Mouse (Mus musculus) hindbrain, embryonic 10.5 days (tissue): ENCODE results near the gene Med21. TPM values are rescaled to one million over a fixed set of nuclear protein-coding genes. Genes with fewer than 3 reads are reported as not detected.
A peak's percentile ranks its signal among the peaks of the same experiment; 100 is the strongest.

Source experiments
- DNase-seq: peaks from one replicate; pipeline ENCODE4 v3.0.0-alpha.2; 2017; ENCODE audit warnings: low spot score
- H3K27ac ChIP-seq: fragments of 300-500 bp; sonication (generic); 2 replicates; pipeline ENCODE4 v1.5.1; 2016; ENCODE audit warnings: mild to moderate bottlenecking, moderate library complexity
- H3K27me3 ChIP-seq: fragments of 300-500 bp; sonication (generic); 2 replicates; pipeline ENCODE4 v1.6.1; 2016; ENCODE audit warnings: mild to moderate bottlenecking; ENCODE audit not compliant: poor library complexity, insufficient read depth, severe bottlenecking
- H3K36me3 ChIP-seq: fragments of 300-500 bp; sonication (generic); 2 replicates; pipeline ENCODE4 v1.6.1; 2016; ENCODE audit warnings: mild to moderate bottlenecking, moderate library complexity
- H3K4me1 ChIP-seq: fragments of 300-500 bp; sonication (generic); replicated peaks from 2 replicates; pipeline ENCODE4 v1.6.1; 2016; ENCODE audit warnings: mild to moderate bottlenecking
- H3K4me3 ChIP-seq: fragments of 300-500 bp; sonication (generic); 2 replicates; pipeline ENCODE4 v1.5.1; 2016; ENCODE audit warnings: mild to moderate bottlenecking, moderate library complexity
- H3K9me3 ChIP-seq: fragments of 300-500 bp; sonication (generic); 2 replicates; pipeline ENCODE4 v1.6.1; 2016; ENCODE audit warnings: mild to moderate bottlenecking, moderate library complexity
- WGBS: fragments of 180-500 bp; shearing (Covaris S2); methylation state at CpG from one replicate; pipeline ENCODE4 v1.1.7; 2016; 5-methylcytosine and 5-hydroxymethylcytosine counted together
- polyA plus RNA-seq: library from polyadenylated mRNA; unstranded; fragments of >200 nt; fragmentation: Nextera tagmentation; extraction: Ambion mirVana; gene quantifications from 2 replicates; pipeline ENCODE4 v1.2.1, GENCODE M21; 2016

Gene Med21
- polyA plus RNA-seq, 1 experiment from 2014 or later, result 132 TPM

- Histone ChIP-seq H3K4me3 (no peak overlapping the region), H3K27ac (no peak overlapping the region), H3K27me3 (no peaks in the 10 kb centered on the region), H3K9me3 (no peaks in the 10 kb centered on the region), H3K4me1 (peaks cover 27% of the 10 kb centered on the region), H3K36me3 (no peaks in the 10 kb centered on the region)
- WGBS, result 95% methylated on average over 4 of the region's 4 CpGs
- DNase-seq, result no peak
Observed at GRCm38 (mm10) chr6:146630961-146631360, 11.4 kb upstream of the Med21 start.

GRCm38 (mm10) chr6:146631847-146632246 is 10.5 kb upstream of the Med21 start:
- Histone ChIP-seq H3K9me3 (no peaks in the 10 kb centered on the region), H3K36me3 (no peaks in the 10 kb centered on the region), H3K27me3 (no peaks in the 10 kb centered on the region), H3K27ac (no peak overlapping the region), H3K4me3 (no peak overlapping the region), H3K4me1 (peaks cover 27% of the 10 kb centered on the region)
- DNase-seq, result no peak
- 77% methylated on average over 8 of the region's 8 CpGs for WGBS

GRCm38 (mm10) chr6:146632403-146632802 is 9.9 kb upstream of the Med21 start:
- H3K4me3 ChIP-seq, result no peak overlapping the region
- 89% methylated on average over 9 of the region's 9 CpGs for WGBS
- no peaks in the 10 kb centered on the region for H3K9me3 ChIP-seq
- H3K36me3 ChIP-seq, result no peaks in the 10 kb centered on the region
- no peak overlapping the region for H3K27ac ChIP-seq
- H3K4me1 ChIP-seq, result peaks cover 27% of the 10 kb centered on the region
- no peaks in the 10 kb centered on the region for H3K27me3 ChIP-seq
- DNase-seq, result no peak

- H3K4me3 ChIP-seq, result peak overlapping the region; percentile 78
- H3K27ac ChIP-seq, result peak overlapping the region; percentile 94; the same call in 1 of the 2 replicates
- peaks cover 25% of the 10 kb centered on the region for H3K4me1 ChIP-seq
- peak; percentile 10 for DNase-seq
- 50% methylated on average over 8 of the region's 8 CpGs for WGBS
- no peaks in the 10 kb centered on the region for H3K27me3 ChIP-seq
- no peaks in the 10 kb centered on the region for H3K9me3 ChIP-seq
- no peaks in the 10 kb centered on the region for H3K36me3 ChIP-seq
Observed at GRCm38 (mm10) chr6:146633097-146633496, 9.2 kb upstream of the Med21 start.

- no peak for DNase-seq
- H3K9me3 ChIP-seq, result no peaks in the 10 kb centered on the region
- H3K4me3 ChIP-seq, result peak overlapping the region; percentile 78
- 14% methylated on average over 14 of the region's 14 CpGs for WGBS
- H3K36me3 ChIP-seq, result no peaks in the 10 kb centered on the region
- peak overlapping the region; percentile 94 for H3K27ac ChIP-seq
- H3K27me3 ChIP-seq, result no peaks in the 10 kb centered on the region
- H3K4me1 ChIP-seq, result peaks cover 21% of the 10 kb centered on the region
Observed at GRCm38 (mm10) chr6:146633629-146634014, 8.7 kb upstream of the Med21 start.

- H3K9me3 ChIP-seq, result no peaks in the 10 kb centered on the region
- no peaks in the 10 kb centered on the region for H3K27me3 ChIP-seq
- H3K4me3 ChIP-seq, result peak overlapping the region; percentile 78
- peak overlapping the region; percentile 94 for H3K27ac ChIP-seq
- no peaks in the 10 kb centered on the region for H3K36me3 ChIP-seq
- under 1% methylated on average over 82 of the region's 82 CpGs for WGBS
- H3K4me1 ChIP-seq, result peaks cover 21% of the 10 kb centered on the region
- peak; percentile 80 for DNase-seq
Observed at GRCm38 (mm10) chr6:146634015-146634722, 8.2 kb upstream of the Med21 start.

GRCm38 (mm10) chr6:146634759-146635606 is 7.4 kb upstream of the Med21 start:
- peaks cover 21% of the 10 kb centered on the region for H3K4me1 ChIP-seq
- WGBS, result 65% methylated on average over 4 of the region's 4 CpGs
- no peaks in the 10 kb centered on the region for H3K27me3 ChIP-seq
- peak overlapping the region; percentile 78 for H3K4me3 ChIP-seq
- H3K9me3 ChIP-seq, result no peaks in the 10 kb centered on the region
- H3K36me3 ChIP-seq, result no peaks in the 10 kb centered on the region
- no peak for DNase-seq
- H3K27ac ChIP-seq, result peak overlapping the region; percentile 94; the same call in 1 of the 2 replicates

- Histone ChIP-seq H3K27me3 (no peaks in the 10 kb centered on the region), H3K4me1 (peaks cover 21% of the 10 kb centered on the region), H3K9me3 (no peaks in the 10 kb centered on the region), H3K4me3 (no peak overlapping the region), H3K27ac (no peak overlapping the region), H3K36me3 (no peaks in the 10 kb centered on the region)
- WGBS, result 89% methylated on average over 5 of the region's 5 CpGs
- no peak for DNase-seq
Observed at GRCm38 (mm10) chr6:146636482-146636881, 5.9 kb upstream of the Med21 start.

- Histone ChIP-seq H3K4me3 (no peak overlapping the region), H3K9me3 (no peaks in the 10 kb centered on the region), H3K36me3 (no peaks in the 10 kb centered on the region), H3K27me3 (no peaks in the 10 kb centered on the region), H3K4me1 (peaks cover 13% of the 10 kb centered on the region), H3K27ac (no peak overlapping the region)
- 93% methylated on average over 7 of the region's 7 CpGs for WGBS
- DNase-seq, result no peak
Observed at GRCm38 (mm10) chr6:146640068-146640965, 2.0 kb upstream of the Med21 start.

GRCm38 (mm10) chr6:146640991-146641390 is 1.4 kb upstream of the Med21 start:
- H3K9me3 ChIP-seq, result no peaks in the 10 kb centered on the region
- no peaks in the 10 kb centered on the region for H3K27me3 ChIP-seq
- H3K27ac ChIP-seq, result no peak overlapping the region
- peaks cover 13% of the 10 kb centered on the region for H3K4me1 ChIP-seq
- H3K4me3 ChIP-seq, result no peak overlapping the region
- WGBS, result 89% methylated on average over 6 of the region's 6 CpGs
- no peak for DNase-seq
- no peaks in the 10 kb centered on the region for H3K36me3 ChIP-seq

- whole genome bisulfite sequencing, result 69% methylated on average over 11 of the region's 11 CpGs
Observed at GRCm38 (mm10) chr6:146641621-146642210, 631 bp upstream of the Med21 start.

GRCm38 (mm10) chr6:146643184-146643570 is 830 bp downstream of the Med21 start:
- H3K4me3 ChIP-seq, result peak overlapping the region; percentile 91
- no peaks in the 10 kb centered on the region for H3K27me3 ChIP-seq
- no peaks in the 10 kb centered on the region for H3K36me3 ChIP-seq
- peak; percentile 10 for DNase-seq
- peaks cover 13% of the 10 kb centered on the region for H3K4me1 ChIP-seq
- H3K27ac ChIP-seq, result peak overlapping the region; percentile 96
- 45% methylated on average over 11 of the region's 11 CpGs for WGBS
- no peaks in the 10 kb centered on the region for H3K9me3 ChIP-seq

More at GRCm38 (mm10) chr6:146641621-146642210, 631 bp upstream of the Med21 start:
- no peaks in the 10 kb centered on the region for H3K36me3 ChIP-seq
- H3K4me3 ChIP-seq, result peak overlapping the region; percentile 91
- H3K27me3 ChIP-seq, result no peaks in the 10 kb centered on the region
- H3K27ac ChIP-seq, result peak overlapping the region; percentile 96
- no peak for DNase-seq
- H3K9me3 ChIP-seq, result no peaks in the 10 kb centered on the region
- peaks cover 13% of the 10 kb centered on the region for H3K4me1 ChIP-seq
